Mouse (Mus musculus): ENCODE data around the gene Drd3. TPM values are rescaled to one million over a fixed set of nuclear protein-coding genes. Genes with fewer than 3 reads are reported as not detected.

The Drd3 gene
- total RNA-seq (2021), result under 1 TPM; 0.26 to 0.54 TPM

DNA sequence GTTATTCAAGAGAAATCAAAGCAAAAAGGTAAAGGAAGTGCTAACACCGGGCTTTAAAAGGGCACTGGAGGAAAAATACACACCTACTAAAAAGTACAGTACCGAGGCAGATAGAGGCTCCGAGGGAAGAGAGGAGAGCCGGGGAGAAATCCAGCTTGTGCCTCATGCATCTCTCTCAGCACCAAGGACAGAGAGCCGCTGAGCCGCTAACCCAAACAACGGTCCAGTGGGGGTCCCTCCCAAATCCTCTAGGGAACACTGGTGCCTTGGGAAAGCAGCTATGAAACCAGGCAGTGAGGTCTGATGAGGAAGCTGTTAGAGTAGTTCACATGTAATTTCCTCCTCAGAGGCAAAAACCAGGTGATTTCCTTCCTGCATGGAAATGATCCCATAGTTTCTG lies at the start of gene Drd3:
Gene Drd3 (plus strand): TSS at position 276 of the 400 bp plus-strand sequence.
- DNase-seq (ENCODE audit: extremely low spot score in 1 of 2, low spot score in 1 of 2), result no peak

DNA sequence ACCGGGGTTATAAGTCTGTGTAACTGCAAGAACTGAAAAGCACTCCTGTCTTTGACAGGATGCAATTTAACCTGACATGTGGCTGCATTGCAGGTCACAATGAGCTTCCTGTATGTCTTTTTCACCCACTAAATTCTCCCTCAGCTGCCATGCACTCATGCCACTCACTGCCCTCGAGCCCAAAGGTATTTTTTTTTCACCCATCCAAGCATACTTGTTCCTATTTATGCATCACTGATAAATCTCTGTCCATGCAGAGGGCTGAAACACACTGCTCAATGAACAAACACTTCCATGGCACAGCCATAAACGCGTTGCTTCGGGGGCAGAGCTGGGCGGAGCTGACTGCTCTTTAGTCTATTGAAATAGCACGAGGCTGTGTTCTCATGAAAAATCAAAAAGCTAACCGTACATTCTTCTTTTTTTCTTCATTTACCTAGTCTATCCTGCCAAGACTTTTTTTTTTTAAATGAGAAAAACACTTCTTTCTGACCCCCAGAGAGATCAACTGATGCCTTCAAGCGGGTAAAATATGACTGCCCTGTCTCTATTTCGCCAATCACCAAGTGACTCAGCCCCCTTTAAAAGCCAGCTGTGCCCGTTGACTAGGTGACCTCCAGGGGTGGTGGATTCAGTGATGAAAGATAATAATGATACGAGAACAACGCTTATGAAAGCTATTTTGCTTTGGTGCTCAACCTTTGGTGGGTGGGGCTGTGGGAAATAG lies 45.3 kb upstream of the Drd3 start:
- no peak for DNase-seq (ENCODE audit: extremely low spot score in 1 of 2, low spot score in 1 of 2)

DNA sequence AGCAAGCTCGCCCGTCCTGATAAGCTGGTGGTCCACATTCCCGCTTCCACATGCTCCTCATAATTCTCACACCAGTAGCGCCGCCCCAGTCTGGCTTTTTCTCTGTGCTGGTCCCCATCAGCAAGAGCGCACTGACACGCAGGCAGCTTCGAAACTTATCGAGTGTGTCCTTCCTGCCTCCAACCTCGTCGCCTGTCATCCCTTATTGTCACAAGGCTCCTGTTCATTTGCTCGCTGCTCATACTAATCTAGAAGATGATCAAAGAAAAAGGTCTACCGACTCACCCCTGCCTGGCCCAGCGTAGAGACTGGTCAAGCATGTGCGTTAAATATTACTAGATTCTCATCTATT lies 44.8 kb upstream of the Drd3 start:
- no peak for DNase-seq (ENCODE audit: extremely low spot score in 1 of 2, low spot score in 1 of 2)

- DNase-seq (ENCODE audit: extremely low spot score in 1 of 2, low spot score in 1 of 2), result no peak
Measured at GRCm38 (mm10) chr16:43709432-43710133, 44.2 kb upstream of the Drd3 start.

GRCm38 (mm10) chr16:43710134-43710475 lies 43.7 kb upstream of the Drd3 start:
- no peak for DNase-seq (ENCODE audit: extremely low spot score in 1 of 2, low spot score in 1 of 2)

DNA sequence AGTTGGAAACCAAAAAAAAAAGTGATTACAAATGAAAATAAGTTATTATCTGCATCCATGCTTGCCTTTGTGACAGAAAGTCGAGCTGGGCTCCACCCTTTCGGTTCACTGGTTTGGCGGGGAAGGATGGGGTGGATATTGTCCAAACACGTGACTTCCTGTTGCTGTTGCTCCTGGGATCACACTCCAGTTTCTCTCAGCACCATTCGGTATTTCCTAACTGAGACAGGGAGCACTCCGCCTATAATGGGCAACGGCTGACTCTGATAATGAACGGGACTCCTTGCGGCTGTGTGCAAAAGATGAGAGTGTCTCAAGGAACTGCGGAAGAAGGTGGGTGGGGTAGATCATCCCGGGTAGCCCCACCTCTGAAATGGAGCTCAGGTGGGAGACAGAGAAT lies 43.2 kb upstream of the Drd3 start:
- DNase-seq (ENCODE audit: extremely low spot score in 1 of 2, low spot score in 1 of 2), result no peak

- no peak for DNase-seq (ENCODE audit: extremely low spot score in 1 of 2, low spot score in 1 of 2)
Measured at GRCm38 (mm10) chr16:43711361-43711760, 42.5 kb upstream of the Drd3 start.

DNA sequence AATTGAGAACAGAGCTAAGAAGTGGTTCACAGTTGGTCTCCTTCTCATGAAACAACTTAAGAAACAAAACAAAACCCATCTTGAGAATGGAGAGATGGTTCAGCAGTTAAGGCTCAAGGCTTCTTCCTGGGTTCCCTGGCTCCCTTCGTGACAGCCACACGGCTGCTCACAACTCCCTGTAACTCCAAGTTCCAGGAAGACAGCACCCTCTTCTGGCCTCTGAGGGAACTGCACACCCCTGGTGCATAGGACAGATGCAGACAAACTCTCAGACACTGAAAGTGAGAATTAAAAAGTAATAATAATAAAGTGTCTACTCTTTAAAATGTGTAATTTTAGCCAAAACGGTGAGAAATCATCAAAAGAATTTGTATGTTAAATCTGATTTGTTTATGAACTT lies 29.4 kb upstream of the Drd3 start:
- DNase-seq (ENCODE audit: extremely low spot score in 1 of 2, low spot score in 1 of 2), result no peak

DNA sequence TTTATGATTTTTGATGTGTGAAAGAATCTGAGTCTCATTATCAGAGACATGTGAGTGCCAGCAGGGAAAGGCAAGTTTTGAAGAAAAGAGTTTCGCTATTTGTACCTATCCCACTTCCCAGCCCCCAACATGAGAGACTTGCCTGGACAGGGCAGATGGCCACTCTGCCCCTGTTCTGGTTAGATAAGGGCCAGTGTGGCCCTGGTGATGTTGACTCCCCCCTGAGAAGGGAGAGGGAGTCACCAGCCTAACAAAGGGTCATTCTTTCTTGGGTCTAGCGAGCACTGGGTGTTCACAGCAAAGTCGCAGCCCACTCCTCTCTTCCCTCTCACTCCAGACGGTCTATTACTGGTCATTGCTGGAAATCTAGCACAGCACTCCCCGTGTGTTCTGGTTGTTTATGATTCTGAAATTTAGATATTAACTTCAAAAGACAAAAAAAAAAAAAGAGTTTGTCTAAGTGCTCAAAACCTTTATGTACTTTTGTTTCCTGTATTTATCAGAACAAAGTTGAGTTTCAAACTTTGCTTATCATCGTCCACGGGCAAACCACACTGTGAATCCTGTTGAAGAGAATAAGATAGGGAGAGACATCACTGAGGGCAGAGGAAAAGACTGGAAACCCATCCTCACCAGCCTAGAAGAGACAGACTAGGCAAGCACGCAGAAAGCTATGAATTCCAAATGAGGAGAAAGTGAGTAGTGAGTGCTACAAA lies 24.2 kb upstream of the Drd3 start:
- no peak for DNase-seq (ENCODE audit: extremely low spot score in 1 of 2, low spot score in 1 of 2)

GRCm38 (mm10) chr16:43730281-43730680 lies 23.5 kb upstream of the Drd3 start:
- DNase-seq (ENCODE audit: extremely low spot score in 1 of 2, low spot score in 1 of 2), result no peak

DNA sequence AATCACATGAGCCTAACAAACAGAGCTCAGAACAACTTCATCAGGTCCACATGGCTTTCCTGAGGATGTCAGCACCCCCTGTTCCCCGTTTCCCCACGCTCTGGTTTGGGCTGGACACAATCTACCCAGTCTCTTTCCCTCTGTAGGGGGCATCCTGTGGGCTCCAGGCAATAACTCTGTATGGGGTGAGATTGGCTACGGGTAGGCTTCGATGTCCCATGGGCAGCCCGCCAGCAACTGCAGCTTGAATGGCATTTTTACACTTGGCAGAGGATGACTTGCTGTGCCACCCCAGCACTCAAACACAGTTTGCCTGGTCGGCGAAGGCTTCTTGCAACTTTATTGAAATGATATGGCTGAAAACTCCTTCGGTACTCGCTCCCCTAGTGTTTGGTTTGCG lies 21.3 kb upstream of the Drd3 start:
- DNase-seq (ENCODE audit: extremely low spot score in 1 of 2, low spot score in 1 of 2), result no peak

DNA sequence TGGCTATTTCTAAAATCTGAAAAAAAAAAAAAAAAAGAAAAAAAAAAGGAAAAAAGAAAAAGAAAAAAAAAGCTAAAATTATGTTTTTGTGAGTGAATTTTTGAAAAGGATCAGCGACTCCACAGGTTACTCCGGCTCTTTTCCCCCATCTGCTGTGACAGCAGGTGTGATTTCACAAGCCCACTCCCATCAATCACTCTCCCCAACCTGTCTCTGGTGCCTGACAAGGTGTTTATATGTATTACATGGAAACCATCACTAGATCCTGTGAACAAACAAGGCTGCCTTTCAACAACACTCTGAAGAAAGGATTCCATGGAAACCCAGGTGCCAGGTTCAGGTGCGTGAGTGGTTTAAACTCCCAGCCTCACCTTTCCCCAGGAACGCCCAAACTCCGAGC lies 20.9 kb upstream of the Drd3 start:
- no peak for DNase-seq (ENCODE audit: extremely low spot score in 1 of 2, low spot score in 1 of 2)

GRCm38 (mm10) chr16:43737933-43738332 lies 15.9 kb upstream of the Drd3 start:
- DNase-seq (ENCODE audit: extremely low spot score in 1 of 2, low spot score in 1 of 2), result no peak

DNA sequence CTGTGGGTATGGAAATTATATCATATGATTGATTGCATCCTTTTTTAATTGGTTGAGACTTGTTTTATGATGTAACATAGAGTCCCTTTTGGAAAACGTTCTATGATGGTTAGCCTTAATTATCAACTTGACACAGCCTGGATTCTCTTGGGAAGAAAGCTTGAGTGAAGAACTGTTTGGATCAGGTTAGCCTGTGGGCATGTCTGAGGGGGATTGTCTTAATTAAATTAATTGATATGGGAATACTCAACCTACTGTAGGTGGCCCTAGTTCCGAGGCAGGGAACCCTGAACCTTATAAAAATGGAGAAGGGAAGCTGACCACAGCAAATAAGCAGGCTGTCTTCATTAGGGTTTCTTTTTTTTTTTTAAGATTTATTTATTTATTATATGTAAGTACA lies 12.9 kb upstream of the Drd3 start:
- no peak for DNase-seq (ENCODE audit: extremely low spot score in 1 of 2, low spot score in 1 of 2)

DNA sequence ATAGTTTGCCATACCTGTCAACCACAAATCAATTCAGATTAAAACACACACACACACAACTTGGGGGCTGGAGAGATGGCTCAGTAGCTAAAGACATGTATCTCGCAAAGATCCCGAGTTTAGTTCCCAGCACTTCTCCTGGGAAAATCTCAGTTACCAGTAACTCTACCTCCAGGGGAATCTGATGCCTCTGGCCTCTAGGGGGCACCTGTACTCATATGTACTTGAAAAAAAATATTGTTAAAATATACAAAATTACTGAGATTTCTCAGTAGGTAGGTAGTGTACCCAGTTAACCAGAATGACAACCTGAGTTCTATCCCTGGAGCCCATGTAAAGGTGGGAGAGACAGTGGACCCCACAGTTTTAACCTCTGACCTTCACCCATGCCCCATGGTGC lies 5.4 kb upstream of the Drd3 start:
- no peak for DNase-seq (ENCODE audit: extremely low spot score in 1 of 2, low spot score in 1 of 2)

DNA sequence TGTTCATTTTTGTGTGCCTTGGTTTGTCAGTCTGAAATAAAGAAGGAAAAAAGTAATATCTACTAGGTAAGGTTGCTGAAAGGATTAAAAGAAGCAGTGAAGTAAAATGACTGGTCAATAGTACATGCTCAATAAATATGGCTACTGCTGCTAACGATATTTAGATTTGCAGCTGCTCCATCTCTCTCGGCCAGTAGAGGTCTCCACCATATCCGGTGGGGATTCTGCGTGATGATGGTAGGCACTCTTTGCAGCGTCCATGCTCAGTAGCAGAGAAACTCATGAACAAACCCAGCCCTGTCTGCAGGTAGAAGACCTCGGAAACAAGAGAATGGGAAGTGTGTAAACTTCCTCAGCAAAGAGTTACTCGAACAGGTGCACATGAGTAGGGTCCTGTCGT lies 926 bp upstream of the Drd3 start:
- no peak for DNase-seq (ENCODE audit: extremely low spot score in 1 of 2, low spot score in 1 of 2)

GRCm38 (mm10) chr16:43772358-43772757 lies 18.5 kb downstream of the Drd3 start:
- DNase-seq (ENCODE audit: extremely low spot score in 1 of 2, low spot score in 1 of 2), result no peak

GRCm38 (mm10) chr16:43772766-43773165 lies 18.9 kb downstream of the Drd3 start:
- no peak for DNase-seq (ENCODE audit: extremely low spot score in 1 of 2, low spot score in 1 of 2)

DNA sequence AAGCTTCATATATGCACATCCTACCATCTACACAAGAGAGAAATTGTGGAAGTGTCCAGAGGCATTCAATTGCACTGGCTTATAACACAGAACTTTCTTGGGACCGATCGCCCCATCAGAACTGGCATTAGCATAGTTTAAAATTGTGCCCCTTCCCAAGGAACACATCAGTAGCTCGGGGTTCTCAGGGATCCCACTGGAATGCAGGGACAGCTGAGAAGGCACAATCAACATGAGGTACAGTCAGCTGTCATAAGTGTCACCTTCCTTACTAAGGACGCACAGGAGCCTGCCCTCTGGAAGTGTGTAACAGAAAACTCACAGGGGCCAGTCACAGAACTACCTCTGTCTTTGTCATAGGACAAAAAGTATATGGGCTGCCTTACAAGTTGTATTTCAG lies 19.7 kb downstream of the Drd3 start:
- DNase-seq (ENCODE audit: extremely low spot score in 1 of 2, low spot score in 1 of 2), result no peak

GRCm38 (mm10) chr16:43776886-43777285 lies 23.1 kb downstream of the Drd3 start:
- no peak for DNase-seq (ENCODE audit: extremely low spot score in 1 of 2, low spot score in 1 of 2)

- no peak for DNase-seq (ENCODE audit: extremely low spot score in 1 of 2, low spot score in 1 of 2)
Measured at GRCm38 (mm10) chr16:43799541-43799940, 45.7 kb downstream of the Drd3 start.
